Mouse (Mus musculus) cerebellum, postnatal 4 days (tissue): ENCODE measurements around the gene Arid1b.

Source experiments
- DNase-seq, 2 experiments: peaks; one replicate each; pipeline ENCODE4 v3.0.0; 2022; ENCODE audit warnings: low spot score in 2 of 2, mixed read lengths in 1 of 2

Gene Arid1b

DNA sequence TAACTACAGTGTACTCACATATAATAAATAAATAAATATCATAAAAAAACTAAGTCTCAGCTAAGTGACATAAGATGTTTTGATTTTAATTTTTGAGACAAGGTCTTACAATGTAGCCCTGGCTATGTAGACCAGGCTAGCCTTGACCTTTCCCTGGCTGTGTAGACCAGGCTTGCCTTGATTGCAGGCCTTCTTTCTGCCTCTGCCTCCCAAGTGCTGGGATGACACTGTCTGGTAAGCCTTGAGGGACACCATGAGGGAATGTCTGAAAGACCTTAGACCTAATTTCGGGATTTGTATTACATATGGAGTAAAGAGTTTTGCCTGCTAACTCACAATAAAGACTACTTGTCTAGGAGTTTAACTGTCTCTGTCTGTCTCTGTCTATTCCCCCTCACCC, 214.9 kb downstream of the Arid1b start:
- DNase-seq: no peak

- DNase-seq: no peak
These were observed 216.1 kb downstream of the Arid1b start for GRCm38 (mm10) chr17:5210101-5210727.

- no peak for DNase-seq
These were observed 216.8 kb downstream of the Arid1b start for GRCm38 (mm10) chr17:5210891-5211290.

GRCm38 (mm10) chr17:5212166-5212565, 218.0 kb downstream of the Arid1b start:
- DNase-seq: peak in 1 of 2 experiments; percentile 55

- no peak for DNase-seq
These were observed 219.3 kb downstream of the Arid1b start for GRCm38 (mm10) chr17:5213441-5213840.

DNA sequence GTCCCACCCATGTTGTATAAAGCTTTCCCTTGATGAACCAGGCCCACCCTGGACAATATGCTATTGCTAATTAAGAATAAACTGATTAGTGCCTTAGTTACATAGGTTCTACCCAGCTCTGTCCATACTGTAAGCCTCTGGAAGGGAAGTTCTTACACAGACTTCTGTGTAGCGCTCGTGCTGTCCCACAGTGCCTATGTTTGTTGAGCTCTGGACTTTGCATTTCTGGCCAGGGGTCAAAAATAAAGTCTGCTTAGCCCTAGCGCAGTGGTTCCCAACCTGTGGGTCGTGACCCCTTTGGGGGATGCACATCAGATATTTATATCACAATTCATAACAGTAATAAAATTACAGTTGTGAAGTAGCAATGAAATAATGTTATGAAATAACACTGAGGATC, 221.2 kb downstream of the Arid1b start:
- no peak for DNase-seq

GRCm38 (mm10) chr17:5216965-5217546, 222.9 kb downstream of the Arid1b start:
- DNase-seq: no peak

DNA sequence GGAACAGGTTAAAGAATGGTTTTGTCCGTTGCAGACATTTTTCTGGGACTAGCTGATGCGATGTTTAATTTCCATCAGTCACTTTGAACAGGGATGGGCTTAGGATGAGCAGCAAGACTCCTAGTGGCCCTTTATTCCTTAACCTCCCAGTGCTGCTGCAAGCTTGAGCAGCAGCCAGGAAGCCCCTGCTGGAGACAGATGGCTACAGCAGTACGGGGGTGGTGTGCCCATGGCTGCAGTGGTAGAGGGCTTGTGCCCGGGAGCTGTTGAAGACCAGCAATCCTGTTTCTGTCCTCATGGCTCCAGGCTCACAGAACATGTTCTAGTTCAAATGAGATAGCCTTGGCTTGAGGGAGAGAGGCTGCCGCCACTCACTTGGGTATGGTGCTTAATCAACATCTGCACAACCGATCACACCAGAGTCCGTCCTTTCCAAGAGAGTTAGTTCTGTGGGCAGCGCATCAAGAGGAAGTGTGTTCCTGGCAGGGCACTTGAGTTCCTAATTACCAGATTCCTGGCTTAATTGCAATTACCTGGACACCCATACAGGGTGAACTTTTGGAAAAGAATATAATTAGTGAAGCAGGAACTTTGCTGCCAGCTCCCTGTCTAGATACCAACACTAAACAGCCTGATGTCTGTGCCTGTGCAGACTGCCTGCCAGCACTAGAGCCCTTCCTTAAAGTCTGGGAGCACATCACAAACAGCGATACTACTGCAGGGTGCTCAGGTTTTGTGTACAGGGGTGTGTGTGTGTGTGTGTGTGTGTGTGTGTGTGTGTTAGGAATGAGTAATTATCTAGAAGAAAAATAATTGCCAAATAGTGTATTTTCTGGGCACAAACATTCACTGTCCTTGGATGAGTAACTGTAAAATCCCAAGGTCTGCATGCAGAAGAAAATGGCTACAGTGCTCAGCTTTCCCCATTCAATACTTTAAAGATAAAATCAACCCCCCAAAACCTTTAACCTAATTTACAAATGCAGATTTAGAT, 224.0 kb downstream of the Arid1b start:
- DNase-seq: peak in 1 of 2 experiments; percentile 44

DNA sequence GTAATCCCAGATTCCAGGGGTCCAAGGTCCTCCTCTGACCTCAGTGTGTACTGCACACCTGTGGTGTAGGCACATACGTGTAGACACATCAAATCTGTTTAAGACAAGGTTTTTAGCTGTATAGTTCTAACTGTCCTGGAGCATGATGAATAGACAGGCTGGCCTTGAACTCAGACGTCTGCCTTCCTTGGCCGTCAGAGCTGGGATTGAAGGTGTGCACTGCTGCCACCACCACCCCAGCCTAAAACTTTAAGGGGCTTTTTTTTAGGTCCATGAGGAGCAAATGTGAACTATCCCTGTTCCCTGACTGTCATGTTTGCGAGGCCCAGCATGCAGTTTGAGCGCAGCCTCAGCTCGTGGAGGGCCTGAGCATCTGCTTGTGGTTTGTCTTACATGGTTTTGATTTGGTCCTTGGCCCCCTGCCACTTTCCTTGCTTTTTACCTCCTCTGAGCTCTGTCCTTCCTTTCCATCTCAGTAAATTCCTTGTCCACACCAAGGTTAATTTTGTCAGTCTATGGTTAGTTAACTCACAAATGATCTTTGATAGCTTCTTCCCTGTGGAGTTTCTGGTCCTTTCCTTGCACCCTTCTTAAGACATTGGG, 224.9 kb downstream of the Arid1b start:
- DNase-seq: no peak

DNA sequence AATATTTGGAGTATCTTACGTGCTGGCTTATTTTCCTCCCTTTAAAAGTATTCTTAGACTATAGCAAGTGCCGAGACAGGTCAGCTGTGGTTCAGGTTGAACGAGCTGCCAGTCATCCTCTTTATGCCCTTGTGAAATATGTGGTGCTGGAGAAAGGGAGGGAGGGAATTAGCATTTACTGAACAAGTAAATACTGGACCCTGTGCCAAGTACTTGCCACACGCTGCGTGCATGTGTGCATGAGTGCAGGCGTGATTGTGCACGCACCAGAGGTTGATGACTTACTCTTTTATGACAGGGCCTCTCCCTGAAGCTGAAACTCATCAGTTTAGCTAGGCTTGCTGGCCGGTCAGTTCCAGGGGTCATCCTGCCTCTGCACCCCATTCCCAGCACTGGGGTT, 226.9 kb downstream of the Arid1b start:
- DNase-seq: peak in 1 of 2 experiments; percentile 32

DNA sequence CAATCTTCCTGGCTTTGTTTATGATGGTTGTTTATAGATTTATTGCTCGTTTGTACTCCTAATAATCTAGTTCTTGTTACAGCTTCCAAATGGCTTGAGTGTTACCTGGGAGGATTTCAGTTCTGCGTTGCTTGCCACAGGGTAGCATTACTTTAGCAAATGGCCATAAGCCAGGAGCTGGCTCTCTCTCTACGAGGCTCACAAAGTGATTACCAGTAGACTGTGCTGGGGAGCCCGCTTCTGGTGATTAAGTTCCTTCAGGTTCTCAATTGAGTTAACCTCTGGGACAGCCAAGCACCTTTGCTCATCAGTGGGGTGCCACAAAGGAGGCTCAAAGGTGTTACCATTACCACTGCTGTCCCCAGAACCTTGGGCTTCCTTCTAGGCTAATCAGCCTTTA, 227.4 kb downstream of the Arid1b start:
- no peak for DNase-seq

- DNase-seq: no peak
These were observed 228.7 kb downstream of the Arid1b start for GRCm38 (mm10) chr17:5222827-5223226.

- no peak for DNase-seq
These were observed 230.8 kb downstream of the Arid1b start for GRCm38 (mm10) chr17:5224932-5225331.

- no peak for DNase-seq
These were observed 233.0 kb downstream of the Arid1b start for GRCm38 (mm10) chr17:5227136-5227535.

GRCm38 (mm10) chr17:5227950-5228615, 234.0 kb downstream of the Arid1b start:
- DNase-seq: peak in 1 of 2 experiments; percentile 57

- DNase-seq: no peak
These were observed 234.6 kb downstream of the Arid1b start for GRCm38 (mm10) chr17:5228616-5229250.

GRCm38 (mm10) chr17:5230063-5230462, 235.9 kb downstream of the Arid1b start:
- DNase-seq: no peak

GRCm38 (mm10) chr17:5232180-5232579, 238.0 kb downstream of the Arid1b start:
- DNase-seq: no peak

DNA sequence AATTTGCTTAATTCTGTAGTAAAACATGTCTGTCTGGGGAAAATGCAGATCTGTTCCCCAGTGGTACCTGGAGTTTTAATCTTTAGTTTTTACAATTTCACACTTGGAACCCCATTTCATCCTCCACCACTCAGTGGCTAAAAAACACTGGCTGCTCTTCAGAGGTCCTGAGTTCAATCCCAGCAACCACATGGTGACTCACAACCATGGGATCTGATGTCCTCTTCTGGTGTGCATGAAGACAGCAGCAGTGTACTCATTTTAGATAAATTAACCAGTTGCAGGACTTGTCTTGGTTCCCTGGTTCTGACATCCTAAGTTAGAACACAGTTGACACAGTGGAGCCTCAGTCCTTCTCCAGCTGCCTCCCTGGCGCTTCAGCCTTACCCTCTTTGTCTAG, 239.9 kb downstream of the Arid1b start:
- DNase-seq: no peak

DNA sequence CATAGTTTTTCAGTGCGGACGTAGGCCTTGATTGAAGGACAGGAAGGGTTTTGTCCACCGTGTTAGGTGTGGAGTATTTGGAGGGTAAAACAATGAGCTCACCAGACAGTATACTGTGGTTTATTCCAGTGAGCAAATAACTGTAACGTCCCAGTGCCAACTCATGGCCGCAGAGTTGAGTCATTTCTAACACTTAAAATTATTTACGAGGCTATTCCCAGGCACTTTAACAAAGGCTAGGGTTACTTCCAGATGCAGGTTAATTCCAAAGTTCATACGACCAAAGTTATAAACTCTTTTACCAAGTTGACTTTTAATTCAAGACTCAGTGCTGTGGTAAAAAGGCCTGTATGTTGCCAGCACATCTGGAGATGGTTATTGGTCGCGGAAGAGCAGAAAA, 240.9 kb downstream of the Arid1b start:
- DNase-seq: no peak

- DNase-seq: no peak
These were observed 243.6 kb downstream of the Arid1b start for GRCm38 (mm10) chr17:5237765-5238164.
